Mouse (Mus musculus) gastrocnemius, postnatal 36 days (tissue): ENCODE measurements at regions not wholly inside any gene's neighbourhood (a gene's known extent, or its start where the extent isn't known, plus 50 kb on each side); places are given as distances from the start of the nearest gene placed in this dataset.

Experiments used
- DNase-seq, 2 experiments: peaks; one replicate each; pipeline ENCODE4 v3.0.0; 2022
- intact Hi-C: fragments of 180-260 bp; cut with DNase I; formaldehyde crosslinking; loops from one replicate; pipeline ENCODE4 v1.15.1; 2025

DNA sequence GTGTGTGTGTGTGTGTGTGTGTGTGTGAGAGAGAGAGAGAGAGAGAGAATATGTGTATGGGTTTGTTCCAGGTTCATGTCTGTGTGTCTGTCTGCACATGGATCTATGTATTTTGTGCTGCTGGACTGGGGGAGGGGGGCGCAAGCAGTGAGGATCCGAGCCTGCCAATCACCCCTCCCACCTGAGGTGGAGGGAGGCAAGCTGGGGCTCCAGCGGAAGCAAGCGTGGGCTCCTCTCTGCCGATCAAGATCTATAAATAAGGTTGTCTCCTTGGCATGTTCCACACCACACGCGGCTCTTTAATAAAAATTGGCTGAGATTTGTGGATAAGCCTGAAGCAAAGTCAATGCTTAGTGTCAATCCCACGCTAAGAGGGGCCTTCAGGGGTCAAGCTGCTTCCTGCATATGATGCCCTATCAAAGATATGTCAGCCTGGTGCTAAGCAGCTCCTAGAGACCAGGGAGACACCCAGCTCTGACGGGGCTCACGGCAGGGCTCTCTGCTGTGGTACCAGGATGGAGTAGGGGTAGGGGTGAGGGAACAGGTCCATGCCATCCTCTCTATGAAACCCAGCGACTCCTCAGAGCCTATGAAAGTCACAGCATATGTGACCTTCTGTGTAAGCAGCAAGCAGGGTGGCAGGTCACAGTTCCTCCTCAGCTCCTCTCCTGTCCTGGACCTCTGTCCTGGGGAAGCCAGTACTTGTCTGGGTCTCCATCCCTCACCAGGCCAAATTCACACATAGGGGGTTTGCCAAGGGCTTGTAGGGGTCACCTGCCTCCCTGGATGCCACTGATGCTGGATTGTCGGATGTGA lies 102.0 kb upstream of the Mvb12b start:
- intact Hi-C loops = no loop called here
- DNase-seq = no peak

GRCm38 (mm10) chr2:33986420-33986819 lies 98.7 kb upstream of the Mvb12b start:
- intact Hi-C loops = no loop called here
- no peak for DNase-seq

DNA sequence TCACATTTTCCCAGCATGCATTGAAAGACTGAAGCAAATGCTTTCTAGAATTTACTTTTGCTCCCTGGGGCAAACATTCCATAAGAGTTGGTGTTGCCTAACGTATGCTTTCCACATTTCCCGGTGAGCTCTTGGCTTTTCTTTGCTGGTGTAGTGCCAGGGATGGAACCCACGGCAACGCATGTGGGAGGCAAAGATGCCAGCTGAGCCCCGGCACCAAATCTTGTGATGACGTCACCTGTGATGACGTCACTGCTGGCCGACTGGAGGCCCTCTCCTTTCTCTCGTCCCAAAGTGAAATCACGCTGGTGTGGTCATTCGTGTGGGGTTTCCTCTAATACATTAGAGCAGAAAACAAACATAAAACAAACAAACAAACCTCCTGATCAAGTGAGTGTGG lies 97.6 kb upstream of the Mvb12b start:
- DNase-seq = no peak
- intact Hi-C loops = no loop called here

GRCm38 (mm10) chr2:33983112-33983748 lies 95.5 kb upstream of the Mvb12b start:
- intact Hi-C loops = no loop called here
- DNase-seq = no peak

DNA sequence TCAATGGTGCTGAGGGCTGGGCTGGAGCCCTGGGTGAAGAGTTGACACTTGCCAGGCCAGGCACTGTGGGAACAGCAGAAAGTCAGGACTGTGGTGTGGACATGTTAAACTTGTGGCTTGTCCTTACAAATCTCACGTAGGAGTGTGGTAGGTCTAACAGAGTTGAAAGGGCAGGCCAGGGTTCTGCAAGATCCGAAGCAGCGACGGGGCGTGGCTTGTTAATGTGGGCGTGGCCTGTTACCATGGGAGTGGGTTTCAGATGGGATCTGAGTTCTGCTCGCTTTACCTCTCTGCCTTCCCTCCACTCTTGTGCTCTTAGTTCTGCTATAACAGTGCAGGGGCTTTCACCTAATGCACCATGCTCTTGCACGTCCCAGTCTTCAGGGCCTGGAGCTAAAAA lies 94.2 kb upstream of the Mvb12b start:
- intact Hi-C loops = no loop called here
- DNase-seq = no peak

GRCm38 (mm10) chr2:33981321-33981720 lies 93.6 kb upstream of the Mvb12b start:
- intact Hi-C loops = no loop called here
- no peak for DNase-seq

DNA sequence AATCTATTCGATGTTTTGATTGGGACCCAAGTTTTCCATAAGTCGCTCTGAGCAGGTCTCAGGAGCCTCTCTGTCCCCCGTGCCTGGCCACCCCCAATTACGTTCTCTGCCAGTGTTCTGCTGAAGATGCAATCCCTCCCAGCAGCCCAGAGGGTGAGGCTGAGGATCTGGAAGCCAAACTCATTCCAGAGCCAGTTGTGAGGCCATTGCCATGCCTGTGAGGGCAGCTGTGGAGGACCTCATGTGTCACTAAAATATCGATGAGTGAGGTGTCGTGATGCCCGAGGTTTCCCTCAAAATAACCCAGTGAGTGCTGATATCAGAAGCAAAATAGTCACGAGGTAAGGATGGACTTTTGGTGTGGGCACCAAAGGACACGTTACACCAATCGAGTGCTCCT lies 93.1 kb upstream of the Mvb12b start:
- intact Hi-C loops = no loop called here

GRCm38 (mm10) chr2:33979276-33979675 lies 91.5 kb upstream of the Mvb12b start:
- intact Hi-C loops = loop anchor here (5.0 to 10.0 kb wide), 2 partner anchors 232 to 546 kb away; no protein-coding TSS in a partner anchor
- DNase-seq = no peak

More for the DNA sequence above, 93.1 kb upstream of the Mvb12b start:
- DNase-seq = no peak

GRCm38 (mm10) chr2:33978550-33978949 lies 90.8 kb upstream of the Mvb12b start:
- intact Hi-C loops = loop anchor here (5.0 to 10.0 kb wide), 2 partner anchors 231 to 546 kb away; no protein-coding TSS in a partner anchor

DNA sequence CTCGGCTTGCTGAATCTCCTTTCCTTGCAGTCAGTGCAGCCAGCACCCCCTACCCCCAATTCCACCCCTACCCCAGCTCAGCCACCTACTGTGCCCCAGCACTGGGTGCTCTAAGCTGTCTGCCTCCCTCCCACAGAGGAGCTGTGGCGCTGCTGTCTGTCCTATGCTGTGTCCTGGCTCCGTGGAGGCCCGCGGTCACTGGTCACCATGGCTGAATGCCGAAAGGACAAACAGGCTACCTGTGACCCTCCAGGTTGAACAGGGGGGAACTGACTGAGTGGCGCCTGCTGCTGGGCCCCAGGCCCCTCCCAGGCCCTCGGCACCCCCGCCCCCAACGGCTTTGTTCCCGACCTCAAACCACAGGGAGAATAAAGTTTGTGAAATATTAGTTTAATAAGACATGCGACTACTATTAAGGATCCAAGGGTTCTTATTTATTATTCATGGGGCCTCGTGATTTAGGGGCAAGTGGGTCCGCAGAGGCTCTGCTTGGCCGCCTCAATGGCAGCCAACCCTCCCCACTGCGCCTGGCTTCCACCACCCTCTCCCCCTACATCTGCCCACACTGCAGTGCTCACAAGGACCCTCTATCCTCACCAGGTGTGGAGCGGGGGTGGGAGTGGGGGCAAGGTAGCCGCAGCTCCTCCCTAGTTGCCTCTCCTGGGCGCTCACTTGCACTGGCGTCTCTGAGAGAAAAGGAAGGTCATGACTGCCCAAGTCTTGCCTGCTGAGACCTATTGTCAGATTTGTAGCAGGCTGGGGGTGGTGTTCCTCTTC lies 90.0 kb upstream of the Mvb12b start:
- no peak for DNase-seq
- intact Hi-C loops = loop anchor here (5.0 to 10.0 kb wide), 2 partner anchors 230 to 547 kb away; no protein-coding TSS in a partner anchor

More at GRCm38 (mm10) chr2:33978550-33978949, 90.8 kb upstream of the Mvb12b start:
- DNase-seq = no peak

DNA sequence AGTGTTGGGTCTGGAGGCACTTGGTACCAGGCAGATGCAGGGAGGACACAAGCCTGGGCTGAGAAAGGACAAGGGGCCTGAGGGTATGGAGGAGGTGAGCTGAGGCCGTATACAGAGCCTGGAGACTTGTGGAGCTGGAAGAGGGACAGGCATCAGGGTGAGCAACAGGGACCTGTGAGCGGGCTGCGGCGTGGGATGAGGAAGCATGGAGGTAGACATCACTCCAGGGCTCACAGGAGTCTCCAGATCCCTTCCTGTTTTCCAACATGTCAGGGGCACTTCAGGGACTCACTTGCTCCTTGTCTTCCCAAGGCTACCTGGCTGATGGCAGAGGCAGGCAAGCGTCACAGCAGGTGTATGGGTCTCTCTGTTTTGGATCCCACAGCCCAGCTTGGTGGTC lies 89.4 kb upstream of the Mvb12b start:
- DNase-seq = no peak
- intact Hi-C loops = loop anchor here (5.0 to 10.0 kb wide), 2 partner anchors 230 to 548 kb away; no protein-coding TSS in a partner anchor

GRCm38 (mm10) chr2:33976183-33976582 lies 88.4 kb upstream of the Mvb12b start:
- intact Hi-C loops = loop anchor here (5.0 to 10.0 kb wide), 2 partner anchors 229 to 549 kb away; no protein-coding TSS in a partner anchor
- DNase-seq = no peak

DNA sequence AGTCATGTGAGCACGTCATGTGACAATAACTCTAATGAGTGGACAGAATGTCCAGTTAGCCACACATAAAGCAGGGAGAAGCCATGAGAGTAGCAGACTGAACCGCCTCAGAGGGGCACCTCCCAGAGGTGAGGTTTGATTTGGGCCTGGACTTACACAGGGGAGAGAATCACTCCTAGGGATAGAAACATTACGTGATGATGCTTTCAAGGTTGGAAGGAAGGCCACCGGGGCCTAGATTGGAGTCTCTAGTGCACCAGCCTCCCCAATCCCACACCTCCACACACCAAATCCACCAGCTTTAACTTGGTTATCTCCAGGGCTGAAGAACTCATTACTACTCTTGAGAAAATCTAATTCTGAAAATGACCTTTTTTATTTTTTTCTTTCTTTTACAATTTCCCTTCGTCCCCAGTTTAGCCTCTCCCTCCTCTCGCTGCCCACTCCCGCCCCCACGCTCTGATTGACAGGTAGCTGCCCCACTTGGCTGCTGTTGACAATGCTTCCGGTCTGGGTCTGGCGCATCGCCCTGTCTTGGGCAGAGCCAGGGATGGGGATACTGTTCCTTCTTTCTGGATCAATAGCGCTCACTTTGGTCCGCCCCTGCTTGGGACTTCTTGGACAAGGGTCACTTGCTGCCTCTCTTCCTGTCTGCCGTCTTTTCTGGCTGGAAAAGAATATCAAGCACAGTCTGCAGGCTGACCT lies 87.8 kb upstream of the Mvb12b start:
- DNase-seq = peak in 1 of 2 experiments; percentile 13
- intact Hi-C loops = loop anchor here (5.0 to 10.0 kb wide), 2 partner anchors 228 to 549 kb away; no protein-coding TSS in a partner anchor

DNA sequence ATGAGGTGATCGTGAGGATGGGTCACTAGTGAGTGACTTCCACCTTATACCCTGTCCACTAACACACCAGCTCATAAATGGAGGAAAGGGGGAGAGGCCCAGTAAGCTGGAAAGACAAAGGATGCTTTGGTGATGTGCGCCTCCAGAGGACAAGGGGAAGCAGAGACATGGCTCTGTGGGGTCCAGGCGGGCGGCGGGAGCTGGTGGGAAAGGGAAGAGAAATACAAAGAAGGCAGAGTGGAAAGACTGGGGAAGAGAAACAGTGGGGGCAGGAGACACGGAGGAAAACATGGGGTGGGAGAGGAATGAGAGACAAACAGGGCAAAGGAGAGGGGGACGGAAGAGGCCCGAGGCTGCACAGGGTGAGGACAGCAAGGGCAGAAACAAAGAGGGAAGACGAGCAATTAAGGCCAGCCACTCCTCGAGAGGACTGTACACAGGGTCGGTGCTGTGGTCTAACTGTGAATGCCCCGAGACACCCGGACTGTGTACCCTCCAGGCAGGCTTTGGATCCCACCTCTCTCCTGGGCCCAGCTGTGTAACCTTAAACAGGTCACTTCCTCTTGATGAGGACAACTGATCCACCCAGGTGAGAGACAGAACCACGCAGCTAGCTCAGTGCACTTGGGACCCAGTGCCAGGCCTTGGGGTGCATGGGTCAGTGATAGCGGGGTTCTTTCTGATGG lies 87.1 kb upstream of the Mvb12b start:
- intact Hi-C loops = loop anchor here (5.0 to 10.0 kb wide), 3 partner anchors 153 to 550 kb away; no protein-coding TSS in a partner anchor
- DNase-seq = no peak

DNA sequence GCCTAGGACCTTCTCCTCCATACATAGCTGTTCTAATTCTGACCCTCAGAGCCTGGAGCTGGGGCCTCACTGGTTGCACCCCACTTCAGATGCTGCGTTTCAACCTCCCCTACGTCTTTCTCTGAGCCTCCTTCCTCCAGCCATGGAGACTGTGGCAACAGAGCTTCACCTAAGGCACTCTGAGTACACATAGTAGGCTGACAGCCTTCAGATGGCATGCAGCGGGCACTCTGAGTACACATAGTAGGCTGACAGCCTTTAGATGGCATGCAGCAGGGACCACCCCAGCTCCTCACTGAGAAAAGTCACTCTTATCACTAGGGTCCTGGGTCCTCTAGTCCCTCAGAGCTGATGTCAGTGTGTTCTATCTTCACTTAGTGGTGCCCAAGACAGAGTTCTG lies 86.3 kb upstream of the Mvb12b start:
- intact Hi-C loops = loop anchor here (5.0 to 10.0 kb wide), 2 partner anchors 152 to 551 kb away; no protein-coding TSS in a partner anchor
- no peak for DNase-seq

GRCm38 (mm10) chr2:33973213-33973834 lies 85.6 kb upstream of the Mvb12b start:
- peak; percentile 63 to 64 for DNase-seq
- intact Hi-C loops = loop anchor here (2.0 to 10.0 kb wide), 3 partner anchors 151 to 667 kb away; no protein-coding TSS in a partner anchor

GRCm38 (mm10) chr2:33966984-33967421 lies 79.3 kb upstream of the Mvb12b start:
- peak in 1 of 2 experiments; percentile 20 for DNase-seq
- intact Hi-C loops = no loop called here

DNA sequence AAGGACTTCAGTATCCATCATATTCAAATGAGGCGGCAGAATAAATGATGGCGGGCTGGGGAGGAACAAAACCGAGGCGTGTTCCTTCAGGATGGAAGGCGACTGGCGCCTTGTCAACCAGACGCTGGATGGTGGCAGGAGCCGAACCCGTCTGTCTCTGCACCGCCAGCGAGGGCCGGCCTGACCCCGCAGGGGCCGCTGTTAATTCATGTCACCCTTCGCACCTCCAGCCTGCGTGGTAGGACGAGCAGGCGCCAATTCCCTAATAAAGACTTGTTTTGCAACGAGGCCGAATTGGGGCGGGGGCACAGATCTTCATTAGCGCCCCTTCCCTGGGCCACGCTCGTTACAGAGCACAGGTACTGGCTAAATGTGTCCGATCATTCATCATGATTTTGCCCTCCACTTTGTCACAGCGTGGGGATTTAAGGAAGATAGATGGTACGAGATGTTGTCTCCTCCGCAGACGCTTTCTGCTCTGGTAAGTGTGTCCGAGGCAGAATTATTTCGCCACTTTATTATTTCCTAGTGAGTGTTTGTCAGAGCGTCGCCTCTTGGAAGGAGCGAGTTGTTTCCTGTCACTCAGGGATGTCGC lies 78.7 kb upstream of the Mvb12b start:
- DNase-seq = peak in 1 of 2 experiments; percentile 12
- intact Hi-C loops = no loop called here
